Mouse (Mus musculus): ENCODE measurements at regions not wholly inside any gene's neighbourhood (a gene's known extent, or its start where the extent isn't known, plus 50 kb on each side); places are given as distances from the start of the nearest gene placed in this dataset.

DNA sequence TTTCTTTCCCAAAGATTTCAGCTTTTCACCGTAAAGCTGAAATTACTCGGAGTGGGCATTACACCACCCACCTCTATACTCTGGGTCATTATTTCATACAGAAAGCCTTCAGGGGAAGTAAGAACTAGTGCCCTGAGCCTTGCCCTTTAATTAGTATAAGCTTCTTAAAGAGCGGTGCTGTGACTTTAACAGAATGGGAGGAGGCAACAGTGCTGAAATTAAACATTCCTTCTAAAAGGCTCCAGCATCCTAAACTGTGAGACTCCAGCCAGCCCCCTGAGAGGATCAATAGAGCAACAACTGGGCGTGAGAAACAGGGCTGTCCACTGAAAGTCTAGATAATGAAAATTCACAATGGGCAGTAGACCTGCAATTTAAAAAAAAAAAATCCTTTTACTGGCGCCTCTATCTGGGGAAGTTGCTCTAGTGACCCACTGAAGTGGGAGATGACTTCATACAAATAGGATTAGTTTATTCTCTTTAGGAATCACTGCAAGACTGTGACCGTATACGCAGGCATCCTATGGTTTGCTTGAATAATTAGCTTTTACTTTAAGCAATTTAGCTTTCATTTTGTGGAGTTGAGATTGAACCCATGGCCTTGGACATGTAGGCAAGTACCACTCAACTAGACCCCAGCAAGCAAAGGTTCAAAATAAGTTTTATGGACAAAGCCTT is 233.9 kb downstream of the Ube2cbp start:
- TF ChIP-seq ZNF384 (IDR thresholded peaks at IDR 0.05; ENCODE audit: low read depth, low read length) (no peak), MAFK (IDR thresholded peaks at IDR 0.05; ENCODE audit: insufficient read depth, low read depth, low read length) (no peak), HCFC1 (IDR thresholded peaks at IDR 0.05; ENCODE audit: borderline replicate concordance, insufficient read depth, low read length) (no peak), ZC3H11A (IDR thresholded peaks at IDR 0.05; ENCODE audit: borderline replicate concordance, low read depth, low read length) (no peak), CHD2 (IDR thresholded peaks at IDR 0.05; ENCODE audit: low read depth, low read length) (no peak)

Measured in ES-E14 (cell line).